Mouse (Mus musculus): ENCODE measurements at regions not wholly inside any gene's neighbourhood (a gene's known extent, or its start where the extent isn't known, plus 50 kb on each side); places are given as distances from the start of the nearest gene placed in this dataset.

GRCm38 (mm10) chr2:47750997-47751623, 1062.8 kb upstream of the Acvr2a start:
- no peak for DNase-seq

GRCm38 (mm10) chr2:47755716-47756115, 1058.2 kb upstream of the Acvr2a start:
- no peak for DNase-seq

- DNase-seq: no peak
These were observed 1057.7 kb upstream of the Acvr2a start for GRCm38 (mm10) chr2:47756248-47756647.

GRCm38 (mm10) chr2:47775766-47776165, 1038.1 kb upstream of the Acvr2a start:
- DNase-seq: no peak

- no peak for DNase-seq
These were observed 1036.9 kb upstream of the Acvr2a start for GRCm38 (mm10) chr2:47776965-47777364.

GRCm38 (mm10) chr2:47785848-47786247, 1028.1 kb upstream of the Acvr2a start:
- DNase-seq: peak; percentile 33 to 70

- no peak for DNase-seq
These were observed 991.1 kb upstream of the Acvr2a start for GRCm38 (mm10) chr2:47822746-47823271.

- no peak for DNase-seq
These were observed 981.4 kb upstream of the Acvr2a start for GRCm38 (mm10) chr2:47832493-47832892.

- DNase-seq: no peak
These were observed 980.4 kb upstream of the Acvr2a start for GRCm38 (mm10) chr2:47833517-47833916.

GRCm38 (mm10) chr2:47834055-47834799, 979.7 kb upstream of the Acvr2a start:
- DNase-seq: no peak

GRCm38 (mm10) chr2:47857229-47857628, 956.7 kb upstream of the Acvr2a start:
- DNase-seq: peak; percentile 12 to 22

- no peak for DNase-seq
These were observed 951.5 kb upstream of the Acvr2a start for GRCm38 (mm10) chr2:47862446-47862845.

- DNase-seq: no peak
These were observed 935.9 kb upstream of the Acvr2a start for GRCm38 (mm10) chr2:47878002-47878401.

- DNase-seq: no peak
These were observed 934.8 kb upstream of the Acvr2a start for GRCm38 (mm10) chr2:47879071-47879470.

GRCm38 (mm10) chr2:47879796-47880195, 934.1 kb upstream of the Acvr2a start:
- DNase-seq: no peak

GRCm38 (mm10) chr2:47888166-47888565, 925.7 kb upstream of the Acvr2a start:
- DNase-seq: no peak

GRCm38 (mm10) chr2:47891366-47891765, 922.5 kb upstream of the Acvr2a start:
- DNase-seq: no peak

GRCm38 (mm10) chr2:47892879-47893278, 921.0 kb upstream of the Acvr2a start:
- no peak for DNase-seq

- no peak for DNase-seq
These were observed 919.1 kb upstream of the Acvr2a start for GRCm38 (mm10) chr2:47894806-47895205.

- no peak for DNase-seq
These were observed 899.6 kb upstream of the Acvr2a start for GRCm38 (mm10) chr2:47914270-47914669.

- DNase-seq: no peak
These were observed 898.9 kb upstream of the Acvr2a start for GRCm38 (mm10) chr2:47914986-47915485.

- no peak for DNase-seq
These were observed 890.9 kb upstream of the Acvr2a start for GRCm38 (mm10) chr2:47922965-47923364.

GRCm38 (mm10) chr2:47926620-47927019, 887.3 kb upstream of the Acvr2a start:
- DNase-seq: no peak

- no peak for DNase-seq
These were observed 868.8 kb upstream of the Acvr2a start for GRCm38 (mm10) chr2:47945061-47945460.
